Mouse (Mus musculus): Measurements from ENCODE around the gene Lats1.

DNA sequence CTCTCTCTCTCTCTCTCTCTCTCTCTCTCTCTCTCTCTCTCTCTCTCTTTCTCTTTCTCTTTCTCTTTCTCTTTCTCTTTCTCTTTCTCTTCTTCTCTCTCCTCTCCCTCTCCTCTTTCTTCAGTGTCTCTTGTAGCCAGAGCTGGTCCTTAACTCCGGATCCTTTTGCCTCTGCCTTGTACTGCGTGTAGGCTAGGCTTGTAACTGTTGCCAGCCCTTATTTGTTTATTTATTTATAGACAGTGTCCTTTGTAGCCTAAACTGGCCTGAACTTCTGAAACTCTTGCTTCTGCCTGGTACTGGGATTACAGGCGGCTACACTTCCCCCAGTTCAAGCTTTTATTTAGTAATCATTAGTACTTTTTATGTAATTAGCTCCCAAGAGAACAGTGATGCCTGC, 46.0 kb downstream of the Lats1 start:
- no peak for TF ChIP-seq CTCF (IDR thresholded peaks at IDR 0.05; ENCODE audit: low read depth, low read length)
- TF ChIP-seq POLR2AphosphoS5 (IDR thresholded peaks at IDR 0.05; ENCODE audit: insufficient replicate concordance, low read depth, low read length) = no peak

Measured in G1E (cell line).